Comparison of ENCODE assay signal across 26 mouse cellular contexts in genomic region chr13:56535570-56535969, GRCm38 (mm10). TPM values are rescaled to one million over a fixed set of nuclear protein-coding genes. Genes with fewer than 3 reads are reported as not detected.
DNase-seq lines count a peak whose midpoint lies in the region; ATAC-seq and TF ChIP-seq lines count a peak whose summit lies in the region.
"Had no signal": no experiment of that assay in that cellular context is flagged by ENCODE, and none has a peak within 500 bp of the region (broad histone marks: within the 10 kb centered on the region; RNA-seq: fewer than 3 reads in every experiment).

No protein-coding gene starts in this region.

- no peaks in the 10 kb centered on the region for H3K27me3 ChIP-seq in kidney, adult 2 months (replicated peaks; ENCODE audit: control insufficient read depth, insufficient read depth, low read length)
- H3K27me3 ChIP-seq in midbrain, embryonic 11.5 days (ENCODE audit: control insufficient read depth, insufficient read depth, low read length): no peaks in the 10 kb centered on the region
- no peaks in the 10 kb centered on the region for H3K27me3 ChIP-seq in midbrain, embryonic 13.5 days
- H3K27me3 ChIP-seq in E14TG2a.4 (ENCODE audit: insufficient read depth, low read length): no peaks in the 10 kb centered on the region
- no peaks in the 10 kb centered on the region for H3K27me3 ChIP-seq in stomach, postnatal 0 days (ENCODE audit: control insufficient read depth, insufficient read depth, low read length)
- H3K27me3 ChIP-seq: hindbrain, embryonic 12.5 days had no signal

- no peak for ATAC-seq in midbrain, embryonic 11.5 days (ENCODE audit: low FRiP score)
- no peak for ATAC-seq in midbrain, embryonic 13.5 days
- no peak for ATAC-seq in stomach, postnatal 0 days (ENCODE audit: low FRiP score, low TSS enrichment)
- no peak for ATAC-seq in erythroid progenitor cell, adult 5-6 weeks (replicated peaks; ENCODE audit: low FRiP score, poor library complexity, severe bottlenecking)
- ATAC-seq: CD4-positive, CD25-positive, alpha-beta regulatory T cell, adult 4 months; inflammation-experienced regulatory T-cells, adult 6 months; midbrain, embryonic 16.5 days had no signal

- H3K27ac ChIP-seq in kidney, adult 2 months (ENCODE audit: insufficient read depth, low read depth, low read length): no peak overlapping the region
- H3K27ac ChIP-seq in midbrain, embryonic 11.5 days (ENCODE audit: low read depth, low read length): no peak overlapping the region
- no peak overlapping the region for H3K27ac ChIP-seq in midbrain, embryonic 13.5 days
- H3K27ac ChIP-seq in stomach, postnatal 0 days (replicated peaks): no peak overlapping the region
- H3K27ac ChIP-seq: forebrain, embryonic 10.5 days; hindbrain, embryonic 12.5 days had no signal

- 69% methylated on average over 5 of the region's 5 CpGs for WGBS in kidney, adult 2 months
- 80% methylated on average over 5 of the region's 5 CpGs for WGBS in midbrain, embryonic 11.5 days
- 80% methylated on average over 5 of the region's 5 CpGs for WGBS in midbrain, embryonic 13.5 days
- 74% methylated on average over 5 of the region's 5 CpGs for WGBS in stomach, postnatal 0 days

- H3K36me3 ChIP-seq in kidney, adult 2 months (ENCODE audit: control insufficient read depth, insufficient read depth, low read length): no peaks in the 10 kb centered on the region
- H3K36me3 ChIP-seq in midbrain, embryonic 11.5 days (ENCODE audit: control insufficient read depth, insufficient read depth, low read length): no peaks in the 10 kb centered on the region
- H3K36me3 ChIP-seq in midbrain, embryonic 13.5 days: no peaks in the 10 kb centered on the region
- no peaks in the 10 kb centered on the region for H3K36me3 ChIP-seq in E14TG2a.4 (ENCODE audit: insufficient read depth, low read length)
- H3K36me3 ChIP-seq in stomach, postnatal 0 days (ENCODE audit: control insufficient read depth, insufficient read depth, low read length): no peaks in the 10 kb centered on the region
- H3K36me3 ChIP-seq: forebrain, embryonic 10.5 days had no signal

- TF ChIP-seq CTCF in kidney, adult 2 months (conservative IDR thresholded peaks at IDR 0.05; ENCODE audit: insufficient read depth, insufficient read length, low read depth, low read length): peak; percentile 9; the same call in 1 of the 2 replicates
- peak; percentile 23 for TF ChIP-seq CTCF in E14TG2a.4 (conservative IDR thresholded peaks at IDR 0.05; ENCODE audit: low read length)
- peak; percentile 33 for TF ChIP-seq CTCF in stomach, postnatal 0 days (IDR thresholded peaks at IDR 0.05; ENCODE audit: low read depth)

- H3K4me2 ChIP-seq in midbrain, embryonic 11.5 days: no peak overlapping the region
- no peak overlapping the region for H3K4me2 ChIP-seq in midbrain, embryonic 13.5 days (replicated peaks)
- no peak overlapping the region for H3K4me2 ChIP-seq in stomach, postnatal 0 days (replicated peaks; ENCODE audit: low read depth)
- H3K4me2 ChIP-seq: hindbrain, embryonic 12.5 days had no signal

- no peak for TF ChIP-seq POLR2A in kidney, adult 2 months (IDR thresholded peaks at IDR 0.05; ENCODE audit: low read depth, low read length)

- H3K9me3 ChIP-seq in midbrain, embryonic 11.5 days (ENCODE audit: control insufficient read depth, low read length): no peaks in the 10 kb centered on the region; the same call in 1 of the 2 replicates
- peaks cover 12% of the 10 kb centered on the region for H3K9me3 ChIP-seq in midbrain, embryonic 13.5 days
- H3K9me3 ChIP-seq in E14TG2a.4 (ENCODE audit: low read length): peaks cover 22% of the 10 kb centered on the region
- H3K9me3 ChIP-seq in stomach, postnatal 0 days (ENCODE audit: control insufficient read depth, low read length): no peaks in the 10 kb centered on the region

- no peak overlapping the region for H3K4me3 ChIP-seq in kidney, adult 2 months (ENCODE audit: insufficient read depth, low read depth, low read length)
- no peak overlapping the region for H3K4me3 ChIP-seq in midbrain, embryonic 11.5 days (ENCODE audit: low read depth, low read length)
- no peak overlapping the region for H3K4me3 ChIP-seq in midbrain, embryonic 13.5 days (replicated peaks)
- no peak overlapping the region for H3K4me3 ChIP-seq in E14TG2a.4 (replicated peaks; ENCODE audit: low read length)
- H3K4me3 ChIP-seq in stomach, postnatal 0 days (ENCODE audit: low read depth, low read length): no peak overlapping the region
- H3K4me3 ChIP-seq: forebrain, embryonic 10.5 days; hindbrain, embryonic 12.5 days had no signal

- H3K4me1 ChIP-seq in kidney, adult 2 months (ENCODE audit: control insufficient read depth, insufficient read depth, low read length): no peaks in the 10 kb centered on the region
- no peaks in the 10 kb centered on the region for H3K4me1 ChIP-seq in midbrain, embryonic 11.5 days (ENCODE audit: control insufficient read depth, insufficient read depth, low read length)
- H3K4me1 ChIP-seq in midbrain, embryonic 13.5 days (replicated peaks): no peaks in the 10 kb centered on the region
- H3K4me1 ChIP-seq in E14TG2a.4 (replicated peaks; ENCODE audit: low read depth, low read length): no peaks in the 10 kb centered on the region
- no peaks in the 10 kb centered on the region for H3K4me1 ChIP-seq in stomach, postnatal 0 days (replicated peaks; ENCODE audit: control insufficient read depth, insufficient read depth)
- H3K4me1 ChIP-seq: forebrain, embryonic 10.5 days; hindbrain, embryonic 12.5 days had no signal

- H3K9ac ChIP-seq in midbrain, embryonic 11.5 days (ENCODE audit: low read length): no peak overlapping the region
- H3K9ac ChIP-seq in midbrain, embryonic 13.5 days (replicated peaks): no peak overlapping the region
- H3K9ac ChIP-seq in stomach, postnatal 0 days (ENCODE audit: low read length): no peak overlapping the region
- H3K9ac ChIP-seq: hindbrain, embryonic 12.5 days had no signal

- no peak for TF ChIP-seq EP300 in stomach, postnatal 0 days (optimal IDR thresholded peaks at IDR 0.05)

- no peak for DNase-seq in kidney, adult 2 months
- DNase-seq in kidney, postnatal 10 days: no peak
- DNase-seq in midbrain, embryonic 11.5 days (ENCODE audit: low spot score, missing footprints): peak; percentile 39
- DNase-seq in stomach, postnatal 0 days (ENCODE audit: low spot score): no peak
- DNase-seq: adrenal gland, adult 2 months; layer of hippocampus, adult 9-11 months; lung, adult 18-20 months; right cerebral cortex, adult 18-20 months; spleen, adult 18-20 months had no signal

RNA-seq across cellular contexts. Expression of gene Lect2, which starts 12.7 kb away (rescaled TPM):
- 0.19 TPM in 2 replicates for polyA plus RNA-seq in kidney, adult 2 months (2012; rRNA removed)
- polyA plus RNA-seq in midbrain, embryonic 11.5 days (2014; fragmentation: Nextera tagmentation; extraction: Ambion mirVana): not detected in 2 replicates
- not detected in 2 replicates for polyA plus RNA-seq in midbrain, embryonic 13.5 days (2015; fragmentation: Nextera tagmentation; extraction: Ambion mirVana)
- polyA plus RNA-seq in stomach, postnatal 0 days (2015; fragmentation: Nextera tagmentation; extraction: Ambion mirVana): 0.19 and 0.27 TPM in 2 replicates
- total RNA-seq in erythroid progenitor cell, adult 5-6 weeks (2015; ENCODE audit: low replicate concordance): not detected in 2 replicates
- not detected in 2 replicates for total RNA-seq in erythroid progenitor cell, adult 5-6 weeks (2017; ENCODE audit: low replicate concordance)
- total RNA-seq: left cerebral cortex, postnatal 14 days; MEL had no signal
- polyA plus RNA-seq: adrenal gland, adult 2 months; CD4-positive, CD25-positive, alpha-beta regulatory T cell, adult 4 months; forebrain, embryonic 10.5 days; gonadal fat pad, adult 2 months; heart, postnatal 0 days; hindbrain, embryonic 12.5 days; inflammation-experienced regulatory T-cells, adult 6 months; limb, embryonic 14.5 days; midbrain, embryonic 16.5 days; neural tube, embryonic 11.5 days; stomach, embryonic 14.5 days had no signal

RNA-seq across cellular contexts. Expression of gene Fbxl21, which starts 13.3 kb away (rescaled TPM):
- polyA plus RNA-seq in kidney, adult 2 months (2012; rRNA removed): 3.6 and 4.1 TPM in 2 replicates
- 1.9 and 3.0 TPM in 2 replicates for polyA plus RNA-seq in midbrain, embryonic 11.5 days (2014; fragmentation: Nextera tagmentation; extraction: Ambion mirVana)
- polyA plus RNA-seq in midbrain, embryonic 13.5 days (2015; fragmentation: Nextera tagmentation; extraction: Ambion mirVana): 2.5 and 2.6 TPM in 2 replicates
- 1.2 TPM in 2 replicates for polyA plus RNA-seq in stomach, postnatal 0 days (2015; fragmentation: Nextera tagmentation; extraction: Ambion mirVana)
- total RNA-seq in erythroid progenitor cell, adult 5-6 weeks (2015; ENCODE audit: low replicate concordance): not detected in 2 replicates
- 1.3 TPM in 1 of 2 replicates, not detected in the other for total RNA-seq in erythroid progenitor cell, adult 5-6 weeks (2017; ENCODE audit: low replicate concordance)
- total RNA-seq: MEL had no signal

RNA-seq across cellular contexts. Expression of gene Il9, which starts 53.5 kb away (rescaled TPM):
- polyA plus RNA-seq in kidney, adult 2 months (2012; rRNA removed): not detected in 2 replicates
- polyA plus RNA-seq in midbrain, embryonic 11.5 days (2014; fragmentation: Nextera tagmentation; extraction: Ambion mirVana): not detected in 2 replicates
- polyA plus RNA-seq in midbrain, embryonic 13.5 days (2015; fragmentation: Nextera tagmentation; extraction: Ambion mirVana): not detected in 2 replicates
- not detected in 2 replicates for polyA plus RNA-seq in stomach, postnatal 0 days (2015; fragmentation: Nextera tagmentation; extraction: Ambion mirVana)
- not detected in 2 replicates for total RNA-seq in erythroid progenitor cell, adult 5-6 weeks (2015; ENCODE audit: low replicate concordance)
- not detected in 2 replicates for total RNA-seq in erythroid progenitor cell, adult 5-6 weeks (2017; ENCODE audit: low replicate concordance)
- total RNA-seq: adrenal gland, adult 2 months; left cerebral cortex, postnatal 14 days; MEL had no signal
- polyA plus RNA-seq: adrenal gland, adult 2 months; CD4-positive, CD25-positive, alpha-beta regulatory T cell, adult 4 months; embryonic facial prominence, embryonic 14.5 days; forebrain, embryonic 10.5 days; gonadal fat pad, adult 2 months; heart, postnatal 0 days; hindbrain, embryonic 12.5 days; inflammation-experienced regulatory T-cells, adult 6 months; kidney, embryonic 16.5 days; limb, embryonic 14.5 days; midbrain, embryonic 16.5 days; neural tube, embryonic 11.5 days; stomach, embryonic 14.5 days had no signal
